Mouse (Mus musculus): ENCODE measurements around the gene Snorc.

GRCm38 (mm10) chr1:87447183-87448104, 22.6 kb upstream of the Snorc start:
- TF ChIP-seq UBTF (IDR thresholded peaks at IDR 0.05; ENCODE audit: low read depth, low read length), result no peak
- no peak for TF ChIP-seq ETS1 (conservative IDR thresholded peaks at IDR 0.05; ENCODE audit: low read depth, low read length)
- TF ChIP-seq SIN3A (IDR thresholded peaks at IDR 0.05; ENCODE audit: low read length), result no peak

Measured in CH12.LX (cell line).